Mouse (Mus musculus): Measurements from ENCODE around the gene Asb10. TPM values are rescaled to one million over a fixed set of nuclear protein-coding genes. Genes with fewer than 3 reads are reported as not detected.

Asb10 gene
- polyA plus RNA-seq, 1 experiment: 0.46 TPM

- H3K36me3 ChIP-seq (ENCODE audit: control insufficient read depth, insufficient read depth, low read length): no peaks in the 10 kb centered on the region
- no peak overlapping the region for H3K27ac ChIP-seq (ENCODE audit: control insufficient read depth, insufficient read depth, low read depth, low read length)
- H3K27me3 ChIP-seq (ENCODE audit: control insufficient read depth, insufficient read depth, low read length): no peaks in the 10 kb centered on the region
- no peaks in the 10 kb centered on the region for H3K4me1 ChIP-seq (ENCODE audit: control insufficient read depth, insufficient read depth, low read length)
- no peak for TF ChIP-seq POLR2A (IDR thresholded peaks at IDR 0.05; ENCODE audit: control insufficient read depth, low read depth, low read length)
- TF ChIP-seq CTCF (IDR thresholded peaks at IDR 0.05; ENCODE audit: control insufficient read depth, insufficient read depth, insufficient replicate concordance, low read depth, low read length): no peak
- H3K4me3 ChIP-seq (ENCODE audit: control insufficient read depth, low read depth, low read length): no peak overlapping the region
Measured at GRCm38 (mm10) chr5:24490413-24490920, 50.3 kb downstream of the Asb10 start.

- Histone ChIP-seq H3K27ac (ENCODE audit: control insufficient read depth, insufficient read depth, low read depth, low read length) (no peak overlapping the region), H3K4me1 (ENCODE audit: control insufficient read depth, insufficient read depth, low read length) (no peaks in the 10 kb centered on the region), H3K36me3 (ENCODE audit: control insufficient read depth, insufficient read depth, low read length) (no peaks in the 10 kb centered on the region), H3K27me3 (ENCODE audit: control insufficient read depth, insufficient read depth, low read length) (no peaks in the 10 kb centered on the region), H3K4me3 (ENCODE audit: control insufficient read depth, low read depth, low read length) (no peak overlapping the region)
- no peak for TF ChIP-seq CTCF (IDR thresholded peaks at IDR 0.05; ENCODE audit: control insufficient read depth, insufficient read depth, insufficient replicate concordance, low read depth, low read length)
- no peak for TF ChIP-seq POLR2A (IDR thresholded peaks at IDR 0.05; ENCODE audit: control insufficient read depth, low read depth, low read length)
Measured at GRCm38 (mm10) chr5:24486738-24487137, 54.0 kb downstream of the Asb10 start.

- H3K4me1 ChIP-seq (ENCODE audit: control insufficient read depth, insufficient read depth, low read length): no peaks in the 10 kb centered on the region
- no peak overlapping the region for H3K4me3 ChIP-seq (ENCODE audit: control insufficient read depth, low read depth, low read length)
- H3K27me3 ChIP-seq (ENCODE audit: control insufficient read depth, insufficient read depth, low read length): no peaks in the 10 kb centered on the region
- H3K27ac ChIP-seq (ENCODE audit: control insufficient read depth, insufficient read depth, low read depth, low read length): no peak overlapping the region
- H3K36me3 ChIP-seq (ENCODE audit: control insufficient read depth, insufficient read depth, low read length): no peaks in the 10 kb centered on the region
- TF ChIP-seq POLR2A (IDR thresholded peaks at IDR 0.05; ENCODE audit: control insufficient read depth, low read depth, low read length) (no peak), CTCF (IDR thresholded peaks at IDR 0.05; ENCODE audit: control insufficient read depth, insufficient read depth, insufficient replicate concordance, low read depth, low read length) (peak; percentile 88)
Measured at GRCm38 (mm10) chr5:24486097-24486496, 54.7 kb downstream of the Asb10 start.

GRCm38 (mm10) chr5:24484963-24485362 is 55.8 kb downstream of the Asb10 start:
- H3K27me3 ChIP-seq (ENCODE audit: control insufficient read depth, insufficient read depth, low read length): no peaks in the 10 kb centered on the region
- TF ChIP-seq POLR2A (IDR thresholded peaks at IDR 0.05; ENCODE audit: control insufficient read depth, low read depth, low read length): no peak
- no peak overlapping the region for H3K4me3 ChIP-seq (ENCODE audit: control insufficient read depth, low read depth, low read length)
- H3K27ac ChIP-seq (ENCODE audit: control insufficient read depth, insufficient read depth, low read depth, low read length): no peak overlapping the region
- no peaks in the 10 kb centered on the region for H3K4me1 ChIP-seq (ENCODE audit: control insufficient read depth, insufficient read depth, low read length)
- H3K36me3 ChIP-seq (ENCODE audit: control insufficient read depth, insufficient read depth, low read length): no peaks in the 10 kb centered on the region

GRCm38 (mm10) chr5:24483326-24483725 is 57.5 kb downstream of the Asb10 start:
- no peaks in the 10 kb centered on the region for H3K4me1 ChIP-seq (ENCODE audit: control insufficient read depth, insufficient read depth, low read length)
- H3K4me3 ChIP-seq (ENCODE audit: control insufficient read depth, low read depth, low read length): no peak overlapping the region
- TF ChIP-seq POLR2A (IDR thresholded peaks at IDR 0.05; ENCODE audit: control insufficient read depth, low read depth, low read length) (no peak), CTCF (IDR thresholded peaks at IDR 0.05; ENCODE audit: control insufficient read depth, insufficient read depth, insufficient replicate concordance, low read depth, low read length) (peak; percentile 64; the same call in 1 of the 2 replicates)
- H3K27me3 ChIP-seq (ENCODE audit: control insufficient read depth, insufficient read depth, low read length): no peaks in the 10 kb centered on the region
- no peak overlapping the region for H3K27ac ChIP-seq (ENCODE audit: control insufficient read depth, insufficient read depth, low read depth, low read length)
- H3K36me3 ChIP-seq (ENCODE audit: control insufficient read depth, insufficient read depth, low read length): no peaks in the 10 kb centered on the region

Other genes with a start within 250 kb of the Asb10 start
- 23.6 and 26.2 TPM in 2 replicates for gene Kcnh2, start 189.4 kb downstream of the Asb10 start, polyA plus RNA-seq (2012; rRNA removed)
- 1.9 and 2.2 TPM in 2 replicates for gene Nos3, start 176.2 kb downstream of the Asb10 start, polyA plus RNA-seq (2012; rRNA removed)
- gene Atg9b, start 148.8 kb downstream of the Asb10 start, polyA plus RNA-seq (2012; rRNA removed): 1.1 and 1.3 TPM in 2 replicates
- 28.1 and 30.2 TPM in 2 replicates for gene Abcb8, start 147.3 kb downstream of the Asb10 start, polyA plus RNA-seq (2012; rRNA removed)
- 1.1 and 1.7 TPM in 2 replicates for gene Asic3, start 127.6 kb downstream of the Asb10 start, polyA plus RNA-seq (2012; rRNA removed)
- 40.6 and 52.3 TPM in 2 replicates for gene Cdk5, start 117.4 kb downstream of the Asb10 start, polyA plus RNA-seq (2012; rRNA removed)
- gene Slc4a2, start 117.1 kb downstream of the Asb10 start, polyA plus RNA-seq (2012; rRNA removed): 46.4 and 46.9 TPM in 2 replicates
- gene Fastk, start 95.7 kb downstream of the Asb10 start, polyA plus RNA-seq (2012; rRNA removed): 243 and 247 TPM in 2 replicates
- 5.7 and 6.2 TPM in 2 replicates for gene Tmub1, start 93.1 kb downstream of the Asb10 start, polyA plus RNA-seq (2012; rRNA removed)
- 29.5 and 31.0 TPM in 2 replicates for gene Agap3, start 88.8 kb downstream of the Asb10 start, polyA plus RNA-seq (2012; rRNA removed)
- gene Gbx1, start 13.8 kb downstream of the Asb10 start, polyA plus RNA-seq (2012; rRNA removed): 0.11 and 0.16 TPM in 2 replicates
- 108 and 117 TPM in 2 replicates for gene 4931409K22Rik, start 15.8 kb upstream of the Asb10 start, polyA plus RNA-seq (2012; rRNA removed)
- 184 and 194 TPM in 2 replicates for gene Abcf2, start 36.5 kb upstream of the Asb10 start, polyA plus RNA-seq (2012; rRNA removed)
- 9.1 and 12.4 TPM in 2 replicates for gene Chpf2, start 45.8 kb upstream of the Asb10 start, polyA plus RNA-seq (2012; rRNA removed)
- 5.0 and 16.5 TPM in 2 replicates for gene Smarcd3, start 83.4 kb upstream of the Asb10 start, polyA plus RNA-seq (2012; rRNA removed)
- gene Nub1, start 144.6 kb upstream of the Asb10 start, polyA plus RNA-seq (2012; rRNA removed): 46.5 and 49.9 TPM in 2 replicates
- gene Wdr86, start 189.7 kb upstream of the Asb10 start, polyA plus RNA-seq (2012; rRNA removed): 0.78 and 1.0 TPM in 2 replicates
- not detected in 2 replicates for gene Crygn, start 217.0 kb upstream of the Asb10 start, polyA plus RNA-seq (2012; rRNA removed)

Data from testis, adult 2 months (tissue).